Mouse (Mus musculus) lung, adult 18-20 months (tissue): Measurements from ENCODE around the gene Hrk.

Source experiments
- DNase-seq, 2 experiments: peaks; one replicate each; pipeline ENCODE4 v3.0.0; 2022; ENCODE audit warnings: mixed read lengths in 2 of 2

Gene Hrk

DNA sequence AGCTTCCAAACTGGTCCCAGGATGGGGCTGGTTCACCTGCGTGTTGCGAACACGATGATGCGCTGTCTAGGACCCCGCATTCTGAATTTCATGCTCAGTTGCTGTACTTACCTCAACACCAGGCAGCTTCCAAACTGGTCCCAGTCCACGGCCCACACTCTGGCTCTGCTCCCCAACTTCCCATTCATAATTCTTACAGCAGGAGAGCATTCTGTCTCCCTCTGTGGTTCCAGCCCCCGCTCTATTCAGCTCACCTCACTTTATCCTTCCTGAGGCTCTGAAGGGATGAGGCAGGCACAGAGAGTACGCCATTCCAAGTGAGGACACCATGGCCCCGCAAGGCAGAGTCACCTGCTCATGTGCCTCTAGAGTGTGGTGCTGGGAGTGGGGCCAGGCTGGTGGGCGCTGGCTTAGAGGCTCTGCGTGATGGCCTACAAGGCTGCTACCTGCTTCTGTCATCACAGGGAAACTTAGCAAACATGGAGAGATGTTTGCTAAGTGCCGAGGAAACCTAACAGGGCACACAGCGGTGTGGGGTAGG is 65.7 kb downstream of the Hrk start:
- DNase-seq = no peak

DNA sequence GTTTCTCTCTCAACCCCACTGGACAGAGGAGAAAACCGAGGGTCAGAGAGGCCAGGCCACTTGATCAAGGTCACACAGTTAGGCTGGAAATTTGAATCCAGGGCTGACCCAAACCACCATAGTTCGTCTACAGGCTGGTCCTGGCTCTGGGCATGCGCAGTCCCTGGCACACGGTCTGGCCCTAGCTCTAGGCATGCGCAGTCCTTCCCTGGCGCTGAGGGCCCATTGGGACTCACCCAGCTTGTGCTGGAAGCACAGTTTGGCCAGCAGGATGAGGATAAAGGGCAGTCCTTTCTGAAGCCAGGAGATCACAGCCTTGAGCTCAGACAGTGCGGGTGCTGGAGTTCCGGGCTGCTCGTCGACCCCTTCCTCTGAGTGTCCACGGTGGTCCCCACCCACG is 72.4 kb downstream of the Hrk start:
- DNase-seq = no peak
